Mouse (Mus musculus) thymus, adult 2 months (tissue): Measurements from ENCODE around the gene Rnase12. TPM values are rescaled to one million over a fixed set of nuclear protein-coding genes. Genes with fewer than 3 reads are reported as not detected.
A peak's percentile ranks its signal among the peaks of the same experiment; 100 is the strongest.

Experiments used
- DNase-seq: peaks from one replicate; pipeline ENCODE4 v3.0.0; 2021
- H3K27ac ChIP-seq: fragments of 200-500 bp; 2 replicates; pipeline ENCODE4 v1.5.1; 2012; ENCODE audit warnings: low read length, control low read depth; ENCODE audit not compliant: control insufficient read depth, insufficient read depth
- H3K27me3 ChIP-seq: fragments of 200-500 bp; 2 replicates; pipeline ENCODE4 v1.6.1; 2012; ENCODE audit warnings: mild to moderate bottlenecking, low read length, moderate library complexity, mixed read lengths; ENCODE audit not compliant: control insufficient read depth, insufficient read depth
- H3K36me3 ChIP-seq: fragments of 200-500 bp; 2 replicates; pipeline ENCODE4 v1.6.1; 2012; ENCODE audit warnings: mild to moderate bottlenecking, low read length, moderate library complexity; ENCODE audit not compliant: control insufficient read depth, insufficient read depth
- H3K4me1 ChIP-seq: fragments of 200-500 bp; replicated peaks from 2 replicates; pipeline ENCODE4 v1.6.1; 2012; ENCODE audit warnings: low read length; ENCODE audit not compliant: control insufficient read depth, insufficient read depth
- H3K4me3 ChIP-seq: fragments of 200-500 bp; 2 replicates; pipeline ENCODE4 v1.5.1; 2012; ENCODE audit warnings: mild to moderate bottlenecking, low read length, control low read depth, moderate library complexity; ENCODE audit not compliant: control insufficient read depth, insufficient read depth
- CTCF ChIP-seq: fragments of 200-500 bp; IDR thresholded peaks from 2 replicates; pipeline ENCODE4 v1.5.1; 2012; ENCODE audit warnings: mild to moderate bottlenecking, control low read depth, low read length, moderate library complexity, borderline replicate concordance; ENCODE audit not compliant: control insufficient read depth, poor library complexity, insufficient read depth; ENCODE audit errors: extremely low read depth
- POLR2A ChIP-seq: fragments of 200-500 bp; IDR thresholded peaks from 2 replicates; pipeline ENCODE4 v1.6.1; 2012; ENCODE audit warnings: mild to moderate bottlenecking, low read length, control low read depth, moderate library complexity; ENCODE audit not compliant: control insufficient read depth, poor library complexity, insufficient read depth; ENCODE audit errors: extremely low read depth
- WGBS: fragments of 180-500 bp; shearing (Covaris S2); methylation state at CpG from one replicate; pipeline ENCODE4 v1.1.7; 2018; 5-methylcytosine and 5-hydroxymethylcytosine counted together
- polyA plus RNA-seq: library from polyadenylated mRNA; depleted of rRNA; stranded (reverse); fragments of >200 nt; gene quantifications from 2 replicates; pipeline ENCODE4 v1.2.3, GENCODE M21; 2012

Gene Rnase12
- polyA plus RNA-seq, 1 experiment, result 0.49 TPM

GRCm38 (mm10) chr14:51069617-51070016 lies 12.2 kb upstream of the Rnase12 start:
- H3K4me3 ChIP-seq, result no peak overlapping the region
- TF ChIP-seq POLR2A (no peak), CTCF (no peak)
- 92% methylated on average over 2 of the region's 2 CpGs for WGBS
- no peaks in the 10 kb centered on the region; the same call in 1 of the 2 replicates for H3K27me3 ChIP-seq
- H3K4me1 ChIP-seq, result peaks cover 3% of the 10 kb centered on the region
- no peaks in the 10 kb centered on the region for H3K36me3 ChIP-seq
- no peak overlapping the region for H3K27ac ChIP-seq
- peak; percentile 58 for DNase-seq

GRCm38 (mm10) chr14:51068956-51069355 lies 11.5 kb upstream of the Rnase12 start:
- no peaks in the 10 kb centered on the region for H3K36me3 ChIP-seq
- no peak for DNase-seq
- H3K4me1 ChIP-seq, result peaks cover 3% of the 10 kb centered on the region
- no peak overlapping the region for H3K27ac ChIP-seq
- WGBS, result 95% methylated on average over 5 of the region's 5 CpGs
- H3K4me3 ChIP-seq, result no peak overlapping the region
- no peak for TF ChIP-seq CTCF
- no peak for TF ChIP-seq POLR2A
- H3K27me3 ChIP-seq, result no peaks in the 10 kb centered on the region; the same call in 1 of the 2 replicates

- Histone ChIP-seq H3K4me1 (peaks cover 3% of the 10 kb centered on the region), H3K36me3 (no peaks in the 10 kb centered on the region), H3K27ac (no peak overlapping the region), H3K4me3 (no peak overlapping the region), H3K27me3 (no peaks in the 10 kb centered on the region)
- 97% methylated on average over 5 of the region's 5 CpGs for WGBS
- DNase-seq, result no peak
- no peak for TF ChIP-seq CTCF
Observed at GRCm38 (mm10) chr14:51060761-51061160, 3.3 kb upstream of the Rnase12 start.

- Histone ChIP-seq H3K27ac (no peak overlapping the region), H3K4me3 (no peak overlapping the region), H3K4me1 (no peaks in the 10 kb centered on the region), H3K36me3 (no peaks in the 10 kb centered on the region), H3K27me3 (no peaks in the 10 kb centered on the region)
- no peak for DNase-seq
- TF ChIP-seq CTCF, result no peak
- no peak for TF ChIP-seq POLR2A
- 94% methylated on average over 13 of the region's 13 CpGs for WGBS
Observed at GRCm38 (mm10) chr14:51054243-51055237, 2.9 kb downstream of the Rnase12 start.

- 94% methylated on average over 5 of the region's 5 CpGs for WGBS
- H3K36me3 ChIP-seq, result no peaks in the 10 kb centered on the region
- H3K27ac ChIP-seq, result no peak overlapping the region
- no peaks in the 10 kb centered on the region for H3K4me1 ChIP-seq
- no peak for DNase-seq
- H3K4me3 ChIP-seq, result no peak overlapping the region
- TF ChIP-seq POLR2A, result no peak
- TF ChIP-seq CTCF, result no peak
- H3K27me3 ChIP-seq, result no peaks in the 10 kb centered on the region
Observed at GRCm38 (mm10) chr14:51053176-51053575, 4.3 kb downstream of the Rnase12 start.

GRCm38 (mm10) chr14:51051941-51052340 lies 5.5 kb downstream of the Rnase12 start:
- Histone ChIP-seq H3K36me3 (no peaks in the 10 kb centered on the region), H3K4me3 (no peak overlapping the region), H3K4me1 (no peaks in the 10 kb centered on the region), H3K27ac (no peak overlapping the region), H3K27me3 (no peaks in the 10 kb centered on the region)
- no peak for DNase-seq
- 83% methylated on average over 5 of the region's 5 CpGs for WGBS
- no peak for TF ChIP-seq POLR2A
- TF ChIP-seq CTCF, result no peak

- no peak within 1 kb of the TSS for H3K27ac ChIP-seq
- DNase-seq, result no peak
- WGBS, result 84% methylated on average over 2 of the region's 2 CpGs
- H3K4me3 ChIP-seq, result no peak within 1 kb of the TSS
- TF ChIP-seq POLR2A, result no peak
- no peak for TF ChIP-seq CTCF
- H3K4me1 ChIP-seq, result no peaks in the 10 kb centered on the region
- H3K36me3 ChIP-seq, result no peaks in the 10 kb centered on the region
- H3K27me3 ChIP-seq, result no peaks in the 10 kb centered on the region
Observed at GRCm38 (mm10) chr14:51050063-51050462, 7.4 kb downstream of the Rnase12 start, which contains the start of gene Rnase11. Rnase11 (minus strand) TSS chr14:51050163.
